Mouse (Mus musculus) lung, embryonic 14.5 days (tissue): ENCODE measurements around the gene Gm20388. TPM values are rescaled to one million over a fixed set of nuclear protein-coding genes. Genes with fewer than 3 reads are reported as not detected.

Experiments
- ATAC-seq: fragments of 200-750 bp; cut with Nextera tagmentation; 2 replicates; pipeline ENCODE4 v1.8.0; 2017; ENCODE audit warnings: mild to moderate bottlenecking, moderate TSS enrichment, moderate library complexity; ENCODE audit not compliant: insufficient read depth
- DNase-seq: peaks from one replicate; pipeline ENCODE4 v3.0.0-alpha.2; 2015
- H3K27ac ChIP-seq: fragments of 300-500 bp; sonication (generic); 2 replicates; pipeline ENCODE4 v1.5.1; 2014; ENCODE audit warnings: low read depth, mild to moderate bottlenecking, moderate library complexity
- H3K27me3 ChIP-seq: fragments of 300-500 bp; sonication (generic); 2 replicates; pipeline ENCODE4 v1.6.1; 2014; ENCODE audit warnings: low read length, control low read depth; ENCODE audit not compliant: insufficient read depth
- H3K36me3 ChIP-seq: fragments of 300-500 bp; sonication (generic); 2 replicates; pipeline ENCODE4 v1.6.1; 2014; ENCODE audit warnings: control low read depth; ENCODE audit not compliant: insufficient read depth
- H3K4me1 ChIP-seq: fragments of 300-500 bp; sonication (generic); 2 replicates; pipeline ENCODE4 v1.6.1; 2014; ENCODE audit warnings: antibody characterized with exemption, control low read depth; ENCODE audit not compliant: insufficient read depth
- H3K4me2 ChIP-seq: fragments of 300-500 bp; sonication (generic); 2 replicates; pipeline ENCODE4 v1.6.1; 2014; ENCODE audit warnings: mild to moderate bottlenecking
- H3K4me3 ChIP-seq: fragments of 300-500 bp; sonication (generic); 2 replicates; pipeline ENCODE4 v1.5.1; 2014; ENCODE audit warnings: low read depth, low read length
- H3K9ac ChIP-seq: fragments of 300-500 bp; sonication (generic); 2 replicates; pipeline ENCODE4 v1.6.1; 2014
- H3K9me3 ChIP-seq: fragments of 300-500 bp; sonication (generic); 2 replicates; pipeline ENCODE4 v1.6.1; 2016; ENCODE audit warnings: low read depth, low read length, control low read depth
- CTCF ChIP-seq: IDR thresholded peaks from 2 replicates; pipeline ENCODE4 v1.5.1; 2016; ENCODE audit warnings: antibody characterized with exemption, low read depth
- WGBS: fragments of 180-500 bp; shearing (Covaris S2); extraction: QIAGEN DNeasy Blood & Tissue Kit; methylation state at CpG from one replicate; pipeline ENCODE4 v1.1.7; 2014; 5-methylcytosine and 5-hydroxymethylcytosine counted together
- polyA plus RNA-seq: library from polyadenylated mRNA; unstranded; fragments of >200 nt; fragmentation: Nextera tagmentation; extraction: Ambion mirVana; gene quantifications from 2 replicates; pipeline ENCODE4 v1.2.1, GENCODE M21; 2014

Gene Gm20388
- polyA plus RNA-seq, 1 experiment from 2014 or later: not detected

- WGBS: 91% methylated on average over 7 of the region's 7 CpGs
- H3K4me3 ChIP-seq: no peak overlapping the region
- H3K9ac ChIP-seq: no peak overlapping the region
- no peaks in the 10 kb centered on the region for H3K9me3 ChIP-seq
- DNase-seq: no peak
- H3K4me1 ChIP-seq: peaks cover 3% of the 10 kb centered on the region; the same call in 1 of the 2 replicates
- H3K27me3 ChIP-seq: no peaks in the 10 kb centered on the region
- TF ChIP-seq CTCF: no peak
- no peak overlapping the region for H3K4me2 ChIP-seq
- H3K36me3 ChIP-seq: no peaks in the 10 kb centered on the region
- no peak overlapping the region for H3K27ac ChIP-seq
- no peak for ATAC-seq
These were observed 480.0 kb downstream of the Gm20388 start for GRCm38 (mm10) chr8:120390598-120390997.

- Histone ChIP-seq H3K4me3 (no peak overlapping the region), H3K4me1 (peaks cover 3% of the 10 kb centered on the region; the same call in 1 of the 2 replicates), H3K9ac (no peak overlapping the region), H3K36me3 (no peaks in the 10 kb centered on the region), H3K27me3 (no peaks in the 10 kb centered on the region), H3K27ac (no peak overlapping the region), H3K4me2 (peak overlapping the region; percentile 22; the same call in 1 of the 2 replicates), H3K9me3 (no peaks in the 10 kb centered on the region)
- ATAC-seq: no peak
- DNase-seq: no peak
- TF ChIP-seq CTCF: no peak
- WGBS: 37% methylated on average over 21 of the region's 21 CpGs
These were observed 481.2 kb downstream of the Gm20388 start for GRCm38 (mm10) chr8:120391856-120392255.

- WGBS: 80% methylated on average over 11 of the region's 11 CpGs
These were observed 482.4 kb downstream of the Gm20388 start for GRCm38 (mm10) chr8:120393085-120393484.

DNA sequence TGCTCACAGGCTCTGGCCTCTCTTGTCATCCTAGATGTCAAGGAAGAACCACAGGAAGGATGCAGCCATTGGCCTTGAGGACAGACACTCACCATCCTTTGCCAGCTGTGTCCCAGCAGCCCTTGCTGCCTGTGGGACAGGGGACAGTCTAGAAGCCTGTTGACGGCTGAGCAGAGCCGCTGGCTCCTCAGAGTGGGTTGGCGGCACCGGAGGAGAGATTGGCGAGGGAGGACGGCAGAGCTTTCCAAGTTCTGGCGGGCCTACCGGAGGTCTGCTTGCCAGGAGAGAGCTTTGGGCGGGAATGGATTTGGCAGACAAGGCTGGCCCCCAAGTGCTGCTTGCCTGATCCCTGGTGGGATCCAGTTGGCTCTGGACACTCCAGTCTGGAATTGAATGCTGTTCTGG, 483.2 kb downstream of the Gm20388 start:
- no peak overlapping the region for H3K4me3 ChIP-seq
- no peaks in the 10 kb centered on the region for H3K36me3 ChIP-seq
- H3K4me1 ChIP-seq: peaks cover 6% of the 10 kb centered on the region; the same call in 1 of the 2 replicates
- ATAC-seq (no peak), DNase-seq (peak; percentile 35)
- no peak overlapping the region for H3K9ac ChIP-seq
- no peaks in the 10 kb centered on the region for H3K27me3 ChIP-seq
- WGBS: 69% methylated on average over 9 of the region's 9 CpGs
- H3K9me3 ChIP-seq: no peaks in the 10 kb centered on the region
- H3K27ac ChIP-seq: no peak overlapping the region
- TF ChIP-seq CTCF: no peak
- no peak overlapping the region for H3K4me2 ChIP-seq

More at GRCm38 (mm10) chr8:120393085-120393484, 482.4 kb downstream of the Gm20388 start:
- no peaks in the 10 kb centered on the region for H3K36me3 ChIP-seq
- H3K4me1 ChIP-seq: peaks cover 6% of the 10 kb centered on the region; the same call in 1 of the 2 replicates
- no peak overlapping the region for H3K9ac ChIP-seq
- no peak overlapping the region for H3K4me3 ChIP-seq
- no peak for DNase-seq
- no peaks in the 10 kb centered on the region for H3K9me3 ChIP-seq
- ATAC-seq: no peak
- H3K27ac ChIP-seq: no peak overlapping the region
- TF ChIP-seq CTCF: no peak
- H3K4me2 ChIP-seq: no peak overlapping the region
- no peaks in the 10 kb centered on the region for H3K27me3 ChIP-seq

DNA sequence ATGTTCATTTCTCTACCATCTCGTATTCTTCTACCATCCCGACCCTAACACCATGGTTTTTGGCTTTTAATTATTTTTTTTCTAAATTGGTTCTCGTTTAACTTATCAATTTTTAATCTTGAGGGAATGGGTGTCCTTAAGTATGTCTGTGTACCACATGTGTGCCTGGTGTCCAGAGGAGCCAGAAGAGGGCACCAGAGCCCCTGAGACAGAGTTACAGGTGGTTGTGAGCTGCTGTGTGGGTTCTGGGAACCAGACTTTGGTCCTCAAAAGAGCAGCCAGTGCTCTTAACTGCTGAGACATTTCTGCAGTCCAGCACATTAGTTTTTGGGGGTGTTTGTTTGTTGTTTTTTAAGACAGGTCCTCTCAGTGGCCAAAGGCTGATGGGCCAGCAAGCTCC, 485.3 kb downstream of the Gm20388 start:
- Histone ChIP-seq H3K36me3 (no peaks in the 10 kb centered on the region), H3K27me3 (no peaks in the 10 kb centered on the region), H3K27ac (no peak overlapping the region), H3K9ac (no peak overlapping the region), H3K4me2 (no peak overlapping the region), H3K4me3 (no peak overlapping the region), H3K4me1 (peaks cover 15% of the 10 kb centered on the region; the same call in 1 of the 2 replicates), H3K9me3 (no peaks in the 10 kb centered on the region)
- WGBS: 90% methylated on average over 3 of the region's 3 CpGs
- ATAC-seq (no peak), DNase-seq (no peak)
- peak; percentile 23 for TF ChIP-seq CTCF

- Histone ChIP-seq H3K27ac (no peak overlapping the region), H3K4me3 (no peak overlapping the region), H3K4me1 (peaks cover 12% of the 10 kb centered on the region; the same call in 1 of the 2 replicates), H3K27me3 (no peaks in the 10 kb centered on the region), H3K36me3 (no peaks in the 10 kb centered on the region), H3K9me3 (no peaks in the 10 kb centered on the region), H3K9ac (no peak overlapping the region), H3K4me2 (no peak overlapping the region)
- WGBS: 36% methylated on average over 3 of the region's 3 CpGs
- peak; percentile 32 for DNase-seq
- TF ChIP-seq CTCF: no peak
- no peak for ATAC-seq
These were observed 486.1 kb downstream of the Gm20388 start for GRCm38 (mm10) chr8:120396756-120397155.

DNA sequence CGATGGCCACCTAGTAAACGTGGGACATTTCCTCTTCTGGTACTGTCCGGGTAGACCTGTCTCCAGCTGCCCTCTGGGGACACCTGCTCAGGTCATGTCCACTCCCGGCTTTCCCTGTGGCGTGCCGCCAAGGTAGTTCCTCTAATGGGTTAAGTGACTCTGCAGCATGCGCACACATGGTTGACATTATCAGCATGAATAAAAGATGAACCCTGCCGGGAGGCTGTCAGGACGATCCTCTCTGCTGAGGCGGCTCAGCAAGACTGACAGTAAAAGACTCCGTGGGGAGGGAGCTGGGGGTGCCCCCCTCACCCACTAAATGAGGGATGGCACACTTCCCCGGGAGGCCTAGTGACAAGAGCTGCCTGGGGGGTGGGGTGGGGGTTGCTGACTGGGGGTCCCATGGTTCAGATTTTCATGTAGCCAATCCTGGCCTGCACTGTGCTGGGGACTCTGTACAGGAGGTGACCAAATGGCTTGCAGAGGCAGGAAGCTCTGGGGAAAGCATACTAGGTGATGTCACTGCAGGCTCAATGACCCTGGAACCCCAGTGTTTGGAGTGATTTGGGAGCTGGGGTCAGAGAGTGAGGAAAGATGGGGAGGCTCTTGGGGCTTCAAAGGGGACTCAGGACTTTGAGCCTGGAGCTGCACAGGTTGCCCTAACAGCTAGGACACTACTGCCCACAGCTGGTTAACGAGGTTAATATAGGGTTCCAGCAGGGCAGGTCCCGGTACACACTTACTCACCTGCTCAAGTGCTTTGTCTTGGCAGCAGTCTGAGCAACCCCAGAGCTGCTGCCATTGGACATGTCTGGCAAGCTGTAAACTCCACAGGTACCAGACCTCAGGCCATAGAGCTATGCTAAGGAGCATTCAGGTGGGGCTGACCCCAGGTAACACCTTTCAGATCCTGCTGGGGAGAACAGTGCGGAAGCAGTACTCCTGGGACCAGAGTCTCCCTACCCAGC, 487.1 kb downstream of the Gm20388 start:
- Histone ChIP-seq H3K36me3 (no peaks in the 10 kb centered on the region), H3K27ac (no peak overlapping the region), H3K9me3 (no peaks in the 10 kb centered on the region), H3K9ac (no peak overlapping the region), H3K27me3 (no peaks in the 10 kb centered on the region), H3K4me3 (no peak overlapping the region), H3K4me1 (peaks cover 11% of the 10 kb centered on the region; the same call in 1 of the 2 replicates), H3K4me2 (no peak overlapping the region)
- ATAC-seq (no peak; the same call in 1 of the 2 replicates), DNase-seq (no peak)
- WGBS: 34% methylated on average over 15 of the region's 15 CpGs
- TF ChIP-seq CTCF: no peak
